Mouse (Mus musculus) testis, adult 2 months (tissue): ENCODE measurements around the gene Camp. TPM values are rescaled to one million over a fixed set of nuclear protein-coding genes. Genes with fewer than 3 reads are reported as not detected.

Experiments
- H3K27ac ChIP-seq: fragments of 200-500 bp; 2 replicates; pipeline ENCODE4 v1.5.1; 2012; ENCODE audit warnings: low read depth, low read length; ENCODE audit not compliant: control insufficient read depth, insufficient read depth
- H3K27me3 ChIP-seq: fragments of 200-500 bp; 2 replicates; pipeline ENCODE4 v1.6.1; 2012; ENCODE audit warnings: mild to moderate bottlenecking, low read length, moderate library complexity; ENCODE audit not compliant: control insufficient read depth, insufficient read depth
- H3K36me3 ChIP-seq: fragments of 200-500 bp; 2 replicates; pipeline ENCODE4 v1.6.1; 2012; ENCODE audit warnings: mild to moderate bottlenecking, low read length; ENCODE audit not compliant: control insufficient read depth, insufficient read depth
- H3K4me1 ChIP-seq: fragments of 200-500 bp; 2 replicates; pipeline ENCODE4 v1.6.1; 2012; ENCODE audit warnings: low read length; ENCODE audit not compliant: control insufficient read depth, insufficient read depth
- H3K4me3 ChIP-seq: fragments of 200-500 bp; 2 replicates; pipeline ENCODE4 v1.5.1; 2012; ENCODE audit warnings: low read depth, mild to moderate bottlenecking, low read length, moderate library complexity, mixed read lengths; ENCODE audit not compliant: control insufficient read depth
- CTCF ChIP-seq: fragments of 200-500 bp; IDR thresholded peaks from 2 replicates; pipeline ENCODE4 v1.5.1; 2012; ENCODE audit warnings: low read depth, mild to moderate bottlenecking, inconsistent platforms, low read length, moderate library complexity; ENCODE audit not compliant: control insufficient read depth, insufficient read depth, insufficient replicate concordance
- POLR2A ChIP-seq: fragments of 200-500 bp; IDR thresholded peaks from 2 replicates; pipeline ENCODE4 v1.6.1; 2012; ENCODE audit warnings: low read depth, mild to moderate bottlenecking, inconsistent platforms, low read length, moderate library complexity; ENCODE audit not compliant: control insufficient read depth
- polyA plus RNA-seq: library from polyadenylated mRNA; depleted of rRNA; stranded (reverse); fragments of >200 nt; gene quantifications from 2 replicates; pipeline ENCODE4 v1.2.3, GENCODE M21; 2012

Camp gene
- polyA plus RNA-seq, 1 experiment: not detected

- no peaks in the 10 kb centered on the region for H3K4me1 ChIP-seq
- no peak for TF ChIP-seq CTCF
- TF ChIP-seq POLR2A: no peak
- no peaks in the 10 kb centered on the region for H3K27me3 ChIP-seq
- H3K36me3 ChIP-seq: no peaks in the 10 kb centered on the region; the same call in none of the 2 replicates
- H3K27ac ChIP-seq: no peak overlapping the region
- no peak overlapping the region for H3K4me3 ChIP-seq
Observed at GRCm38 (mm10) chr9:109891501-109891900, 42.1 kb upstream of the Camp start.

GRCm38 (mm10) chr9:109887321-109887720 lies 37.9 kb upstream of the Camp start:
- peaks cover 11% of the 10 kb centered on the region for H3K36me3 ChIP-seq
- no peaks in the 10 kb centered on the region for H3K27me3 ChIP-seq
- no peak overlapping the region for H3K4me3 ChIP-seq
- no peaks in the 10 kb centered on the region for H3K4me1 ChIP-seq
- TF ChIP-seq CTCF (no peak), POLR2A (no peak)
- H3K27ac ChIP-seq: no peak overlapping the region

GRCm38 (mm10) chr9:109886259-109886658 lies 36.8 kb upstream of the Camp start:
- Histone ChIP-seq H3K27ac (no peak overlapping the region; the same call in 1 of the 2 replicates), H3K4me1 (no peaks in the 10 kb centered on the region), H3K27me3 (no peaks in the 10 kb centered on the region), H3K4me3 (no peak overlapping the region), H3K36me3 (peaks cover 13% of the 10 kb centered on the region)
- TF ChIP-seq POLR2A: no peak
- no peak for TF ChIP-seq CTCF

DNA sequence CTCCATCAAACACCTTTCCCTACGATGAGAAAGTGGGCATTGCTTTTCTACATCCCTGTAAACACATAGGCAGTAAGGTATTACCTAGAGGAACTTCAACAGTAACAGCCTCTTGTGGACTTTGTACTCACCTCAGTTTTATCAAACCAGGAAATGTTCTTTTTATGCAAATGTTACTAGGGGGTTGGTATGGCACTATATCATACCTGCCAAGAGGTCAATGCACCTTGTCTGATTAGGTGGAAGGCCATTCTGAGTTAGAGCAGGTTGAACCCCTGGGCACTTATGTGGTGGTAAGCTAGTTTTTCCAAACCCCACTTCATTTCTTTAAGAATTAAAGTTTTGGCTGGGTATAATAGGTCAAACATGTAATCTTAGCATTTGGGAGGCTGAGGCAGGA lies 29.9 kb upstream of the Camp start:
- H3K36me3 ChIP-seq: peaks cover 7% of the 10 kb centered on the region
- no peak for TF ChIP-seq POLR2A

DNA sequence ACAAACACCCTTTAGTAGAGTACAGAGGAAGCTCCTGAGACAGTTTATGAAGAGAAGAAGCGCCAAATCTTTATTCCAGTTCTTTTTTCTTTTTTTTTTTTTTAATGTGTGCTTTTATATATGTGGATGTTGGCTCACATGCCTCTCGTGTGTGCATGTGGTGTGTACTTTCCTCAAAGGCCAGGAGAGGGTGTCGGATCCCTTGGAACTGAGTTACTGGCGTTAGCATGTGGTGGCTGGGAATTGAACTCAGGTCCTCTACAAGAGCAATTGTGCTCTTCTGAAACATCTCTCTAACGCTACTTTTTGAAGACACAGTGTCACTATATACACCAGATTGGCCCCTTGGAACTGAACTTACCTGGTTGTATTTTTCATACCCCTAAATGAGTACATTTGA lies 28.2 kb upstream of the Camp start:
- Histone ChIP-seq H3K4me3 (no peak overlapping the region), H3K4me1 (peaks cover 8% of the 10 kb centered on the region), H3K27ac (no peak overlapping the region), H3K27me3 (no peaks in the 10 kb centered on the region), H3K36me3 (peaks cover 5% of the 10 kb centered on the region)
- TF ChIP-seq POLR2A: no peak
- TF ChIP-seq CTCF: no peak

More for the DNA sequence above, 29.9 kb upstream of the Camp start:
- H3K27ac ChIP-seq: no peak overlapping the region
- peaks cover 8% of the 10 kb centered on the region for H3K4me1 ChIP-seq
- H3K27me3 ChIP-seq: no peaks in the 10 kb centered on the region
- H3K4me3 ChIP-seq: no peak overlapping the region

DNA sequence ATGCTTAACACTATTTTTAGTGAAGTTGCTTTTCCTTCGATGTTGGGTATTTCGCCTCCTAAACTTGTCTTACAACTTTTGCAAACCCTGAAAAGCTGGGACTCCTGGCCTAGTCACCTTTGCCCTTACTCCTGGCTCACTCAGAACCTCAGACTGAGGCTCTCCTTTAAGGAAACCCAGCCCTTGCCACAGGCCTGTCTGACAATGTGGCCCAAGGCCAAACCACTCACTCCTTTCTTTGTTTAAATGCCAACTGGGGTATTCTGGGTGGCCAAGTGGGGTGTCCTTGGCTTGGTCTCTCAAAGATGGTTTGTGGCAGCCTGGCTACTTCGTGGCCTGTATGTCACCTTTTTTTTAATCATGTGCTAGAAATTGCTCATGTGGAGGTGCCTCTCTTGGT lies 27.3 kb upstream of the Camp start:
- H3K27ac ChIP-seq: no peak overlapping the region; the same call in 1 of the 2 replicates
- no peak for TF ChIP-seq CTCF
- TF ChIP-seq POLR2A: no peak

DNA sequence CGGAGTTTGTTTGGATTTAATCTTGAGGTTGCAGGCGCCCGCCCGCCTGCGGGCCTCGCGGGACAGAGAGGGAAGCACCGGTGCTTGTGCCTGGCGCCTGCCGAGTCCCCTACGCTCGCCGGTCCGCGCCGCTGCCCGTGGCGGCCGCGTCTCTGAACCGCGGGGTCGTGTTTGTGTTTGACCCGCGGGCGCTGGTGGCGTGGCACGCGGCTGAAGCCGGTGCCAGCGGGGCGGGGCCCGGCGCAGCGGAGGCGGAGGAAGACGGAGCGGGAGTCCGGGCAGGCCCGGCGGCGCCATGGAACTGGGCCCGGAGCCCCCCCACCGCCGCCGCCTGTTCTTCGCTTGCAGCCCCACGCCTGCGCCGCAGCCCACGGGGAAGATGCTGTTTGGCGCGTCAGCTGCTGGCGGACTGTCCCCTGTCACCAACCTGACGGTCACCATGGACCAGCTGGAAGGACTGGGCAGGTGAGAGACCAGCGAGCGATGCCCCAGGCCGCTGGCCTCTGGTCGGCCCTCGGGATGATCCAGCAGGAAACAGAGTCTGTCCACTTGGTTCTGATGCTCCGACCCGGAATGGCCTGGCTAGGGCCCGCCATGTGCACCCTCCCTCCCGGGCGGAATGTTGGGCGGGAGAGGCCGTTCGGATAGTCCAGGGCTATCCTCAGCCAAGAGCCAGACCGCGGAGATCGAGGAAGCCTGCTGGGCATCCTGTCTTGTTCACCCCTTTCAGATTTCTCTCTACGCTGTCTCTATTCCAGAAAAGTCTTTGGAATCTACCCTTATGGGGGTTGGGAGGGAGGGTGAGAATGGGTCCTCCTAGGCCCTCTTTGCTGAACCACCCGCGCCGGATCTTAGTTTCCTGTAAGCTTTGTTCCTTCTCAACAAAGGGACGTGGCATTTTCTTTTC lies 26.5 kb upstream of the Camp start:
- Histone ChIP-seq H3K4me1 (peaks cover 9% of the 10 kb centered on the region), H3K36me3 (no peaks in the 10 kb centered on the region), H3K4me3 (peak overlapping the region; percentile 97), H3K27ac (peak overlapping the region; percentile 93), H3K27me3 (no peaks in the 10 kb centered on the region)
- TF ChIP-seq POLR2A (no peak), CTCF (no peak)

More for the DNA sequence above, 27.3 kb upstream of the Camp start:
- Histone ChIP-seq H3K4me3 (peak overlapping the region; percentile 97), H3K27me3 (no peaks in the 10 kb centered on the region), H3K4me1 (peaks cover 8% of the 10 kb centered on the region), H3K36me3 (peaks cover 1% of the 10 kb centered on the region; the same call in 1 of the 2 replicates)
